Mouse (Mus musculus) thymus, adult 18-20 months (tissue): ENCODE data around the gene Gm20479.

Experiments
- DNase-seq, 2 experiments: peaks; one replicate each; pipeline ENCODE4 v3.0.0; 2022; ENCODE audit warnings: mixed read lengths in 2 of 2

Gm20479 gene

GRCm38 (mm10) chr7:27356861-27357594 is at the start of gene Gm20479:
Gene Gm20479, minus strand, starts transcription at chr7:27357419.
- no peak for DNase-seq

- no peak for DNase-seq
These were observed 49.3 kb upstream of the Gm20479 start for GRCm38 (mm10) chr7:27406481-27406880.

DNA sequence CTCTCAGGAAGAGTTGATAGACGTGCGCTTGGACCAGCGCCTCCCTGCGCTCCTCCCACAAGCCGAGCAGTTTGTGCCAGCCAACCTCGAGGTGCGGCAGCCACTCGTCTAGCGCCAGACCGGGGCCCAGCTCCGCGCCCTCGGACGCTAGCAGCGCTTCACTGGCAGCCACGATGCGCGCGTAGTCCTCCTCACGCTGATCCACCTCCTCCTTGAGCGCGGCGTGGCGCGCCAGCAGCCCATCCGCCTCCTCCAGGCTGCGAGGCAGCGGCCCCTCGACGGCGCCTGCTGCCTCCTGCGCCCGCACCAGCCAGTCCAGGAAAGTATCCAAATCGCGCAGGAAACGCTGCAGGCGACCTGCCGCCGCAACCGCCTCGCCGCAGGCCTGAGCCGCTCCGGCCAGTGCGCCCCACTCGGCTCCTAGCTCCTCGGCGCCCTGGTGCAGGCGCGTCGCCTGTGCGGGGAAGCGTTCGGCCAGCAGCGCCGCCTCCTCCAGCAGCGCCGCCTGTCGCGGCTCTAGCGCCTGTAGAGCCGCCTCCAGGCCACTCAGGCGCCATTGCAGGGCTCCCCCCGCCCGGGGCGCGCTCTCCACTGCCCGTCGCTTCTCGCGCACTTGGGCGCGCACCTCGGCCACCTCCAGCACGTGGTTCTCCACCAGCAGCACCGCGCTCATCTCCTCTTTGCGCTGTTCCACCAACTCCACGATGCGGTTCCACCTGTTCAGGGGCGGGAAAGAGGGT is 47.2 kb upstream of the Gm20479 start:
- DNase-seq: no peak

- DNase-seq: peak in 1 of 2 experiments; percentile 23
These were observed 45.5 kb upstream of the Gm20479 start for GRCm38 (mm10) chr7:27402675-27403074.

- DNase-seq: no peak
These were observed 43.3 kb upstream of the Gm20479 start for GRCm38 (mm10) chr7:27400545-27400944.

DNA sequence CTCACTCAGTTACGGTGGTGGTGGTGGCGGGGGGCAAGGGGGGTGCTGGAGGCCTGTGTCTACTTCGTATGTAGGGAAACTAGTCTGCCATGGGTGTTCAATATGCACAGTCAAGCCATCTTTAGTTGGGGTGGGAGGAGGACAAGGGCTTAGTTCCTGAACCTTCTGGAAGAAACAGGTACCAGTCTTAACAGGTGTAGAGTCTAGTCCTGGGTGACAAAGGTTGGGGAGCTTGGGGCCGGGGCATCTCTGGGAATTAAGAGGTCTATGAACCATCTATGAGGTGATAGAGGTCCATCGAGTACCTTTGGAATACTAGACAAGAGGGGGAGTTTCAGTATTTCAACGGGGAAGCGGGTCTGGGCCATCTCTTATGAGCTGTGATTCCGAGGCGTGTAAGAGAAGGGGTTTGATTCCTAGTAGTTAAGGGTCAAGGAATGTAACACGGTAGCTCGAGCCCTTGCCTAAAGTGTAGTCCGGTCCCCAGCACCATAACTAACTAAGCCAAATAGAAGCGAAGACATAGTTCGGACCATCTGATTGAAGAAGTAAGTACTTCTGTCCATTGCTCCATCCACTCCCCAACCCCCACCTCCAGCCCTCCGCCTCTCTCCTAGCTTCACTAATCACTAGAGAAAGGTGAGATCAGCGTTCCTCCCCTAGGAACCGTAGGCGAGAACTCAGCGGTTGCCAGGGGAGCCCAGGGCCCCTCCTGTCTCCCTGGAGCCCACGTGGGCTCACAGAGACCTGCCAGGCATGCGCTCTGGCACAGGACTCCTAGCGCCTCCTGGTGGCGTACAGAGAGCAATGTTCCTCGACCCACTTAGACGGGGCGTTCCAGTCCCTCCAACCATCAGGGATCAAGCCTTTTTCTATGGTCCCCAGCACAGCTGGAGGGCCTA is 40.1 kb upstream of the Gm20479 start:
- no peak for DNase-seq

- no peak for DNase-seq
These were observed 39.2 kb upstream of the Gm20479 start for GRCm38 (mm10) chr7:27396184-27397047.

GRCm38 (mm10) chr7:27395521-27396183 is 38.4 kb upstream of the Gm20479 start:
- no peak for DNase-seq

DNA sequence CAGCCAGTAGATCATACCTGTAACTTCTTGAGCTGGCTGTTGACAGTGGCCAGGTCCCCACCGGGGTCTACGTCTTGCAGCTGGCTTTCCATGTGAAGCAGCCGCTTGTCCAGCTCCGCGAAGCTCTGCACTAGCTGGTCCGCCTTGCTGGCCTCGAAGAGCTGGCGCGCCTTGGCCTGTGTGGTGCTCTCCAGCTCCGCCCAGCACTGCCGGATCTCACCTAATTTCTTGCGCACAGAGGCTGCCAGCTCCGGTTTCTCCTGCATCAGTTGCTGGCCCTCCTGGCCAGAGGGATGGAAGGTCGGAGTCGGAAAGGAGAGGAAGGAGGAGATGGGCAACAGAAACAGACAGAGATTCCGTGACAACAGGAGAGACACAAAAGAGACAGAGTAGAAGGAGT is 34.2 kb upstream of the Gm20479 start:
- no peak for DNase-seq

DNA sequence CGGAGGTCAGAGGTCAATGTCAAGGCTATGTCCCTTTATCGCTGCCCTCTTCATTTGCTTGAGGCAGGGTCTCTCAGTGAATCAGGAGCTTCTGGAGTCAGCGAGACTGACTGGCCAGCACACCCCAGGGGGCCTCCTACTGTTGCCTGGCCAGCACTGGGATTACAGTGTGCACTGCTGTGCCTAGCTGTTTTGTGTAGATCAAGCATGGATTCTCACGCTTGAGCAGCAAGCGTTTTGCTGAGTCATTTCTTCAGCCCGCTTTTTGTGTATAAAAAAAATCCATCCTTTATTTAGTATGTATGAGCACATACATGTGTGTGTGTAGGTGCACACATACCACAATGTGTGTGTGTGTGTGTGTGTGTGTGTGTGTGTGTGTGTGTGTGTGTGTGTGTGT is 32.0 kb upstream of the Gm20479 start:
- DNase-seq: no peak

DNA sequence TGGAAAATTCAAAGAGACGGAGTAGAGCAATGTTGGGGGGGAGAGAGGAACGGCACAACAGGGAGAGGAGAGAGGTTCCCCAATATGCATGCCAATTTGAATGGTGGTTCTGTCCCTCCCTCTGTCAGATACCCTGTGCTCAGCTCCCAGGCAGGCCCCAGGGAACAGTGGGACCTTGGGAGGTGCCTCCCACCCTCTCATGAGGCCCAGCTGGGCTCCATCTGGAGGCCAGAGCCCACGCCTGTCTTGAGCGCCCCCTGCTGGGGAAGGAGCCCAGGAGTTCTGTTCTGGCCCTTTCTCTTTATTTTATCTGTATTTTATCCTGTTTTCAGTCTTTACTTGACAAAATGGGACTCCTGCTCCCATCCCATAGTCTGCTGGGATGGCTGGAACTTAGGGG is 27.5 kb upstream of the Gm20479 start:
- DNase-seq: no peak

- no peak for DNase-seq
These were observed 26.9 kb upstream of the Gm20479 start for GRCm38 (mm10) chr7:27384134-27384533.

GRCm38 (mm10) chr7:27383233-27383632 is 26.0 kb upstream of the Gm20479 start:
- no peak for DNase-seq

- no peak for DNase-seq
These were observed 24.3 kb upstream of the Gm20479 start for GRCm38 (mm10) chr7:27381560-27381959.

DNA sequence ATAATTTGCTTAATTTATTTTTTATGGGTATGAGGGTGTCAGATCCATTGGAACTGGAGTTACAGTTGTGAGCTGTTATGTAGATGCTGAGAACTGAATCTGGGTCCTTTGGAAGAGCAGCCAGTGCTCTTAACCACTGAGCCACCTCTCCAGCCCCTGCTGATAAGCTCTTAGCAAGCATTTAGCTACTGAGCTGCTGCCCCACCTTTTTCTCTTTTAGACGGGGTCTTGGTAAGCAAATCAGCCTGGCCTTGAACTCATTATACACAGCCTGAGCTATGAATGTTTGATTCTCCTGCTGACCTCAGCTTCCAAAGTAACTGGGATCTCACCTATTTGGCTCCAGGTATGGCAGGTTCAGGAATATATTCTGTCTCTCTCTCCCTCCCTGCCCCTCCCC is 23.8 kb upstream of the Gm20479 start:
- DNase-seq: no peak

DNA sequence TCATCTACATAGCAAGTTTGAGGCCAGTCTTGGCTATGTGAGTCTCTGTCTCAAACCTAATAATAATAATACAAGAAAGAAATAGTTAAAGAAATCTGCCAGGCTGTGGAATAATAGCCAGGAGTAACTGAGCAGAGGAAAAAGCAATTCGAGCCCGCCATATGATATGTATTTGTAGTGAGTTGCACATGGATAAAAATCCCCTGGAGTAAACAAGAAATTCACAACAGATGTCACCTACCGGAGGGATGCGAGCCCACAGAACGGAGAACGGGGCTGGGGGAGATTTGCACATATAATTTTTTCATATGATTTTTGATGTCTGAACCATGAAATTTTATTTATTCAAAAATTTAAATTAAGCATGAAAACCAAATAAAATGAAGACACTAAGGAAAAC is 22.6 kb upstream of the Gm20479 start:
- DNase-seq: no peak

GRCm38 (mm10) chr7:27378431-27378830 is 21.2 kb upstream of the Gm20479 start:
- DNase-seq: no peak

- DNase-seq: no peak
These were observed 18.1 kb upstream of the Gm20479 start for GRCm38 (mm10) chr7:27375274-27375673.

- no peak for DNase-seq
These were observed 14.7 kb upstream of the Gm20479 start for GRCm38 (mm10) chr7:27371715-27372462.

- DNase-seq: no peak
These were observed 11.9 kb upstream of the Gm20479 start for GRCm38 (mm10) chr7:27369111-27369510.

- no peak for DNase-seq
These were observed 10.8 kb upstream of the Gm20479 start for GRCm38 (mm10) chr7:27367976-27368375.
